Mouse (Mus musculus) stomach, embryonic 16.5 days (tissue): ENCODE data around the gene Tkfc. TPM values are rescaled to one million over a fixed set of nuclear protein-coding genes. Genes with fewer than 3 reads are reported as not detected.
"Not testable (repeated sequence)": the region's sequence is repeated elsewhere in the genome, so short reads cannot be mapped to it uniquely, and the experiment has no call there.

Experiments used
- ATAC-seq: fragments of 200-750 bp; cut with Nextera tagmentation; 2 replicates; pipeline ENCODE4 v1.8.0; 2017; ENCODE audit warnings: moderate number of reproducible peaks, moderate TSS enrichment; ENCODE audit not compliant: insufficient read depth, low FRiP score
- H3K27ac ChIP-seq: fragments of 300-500 bp; sonication (generic); 2 replicates; pipeline ENCODE4 v1.5.1; 2014; ENCODE audit warnings: low read length
- H3K27me3 ChIP-seq: fragments of 300-500 bp; sonication (generic); 2 replicates; pipeline ENCODE4 v1.6.1; 2014; ENCODE audit warnings: low read length, control low read depth, mixed read lengths; ENCODE audit not compliant: control insufficient read depth, insufficient read depth
- H3K36me3 ChIP-seq: fragments of 300-500 bp; sonication (generic); 2 replicates; pipeline ENCODE4 v1.6.1; 2014; ENCODE audit warnings: low read length; ENCODE audit not compliant: control insufficient read depth, insufficient read depth
- H3K4me1 ChIP-seq: fragments of 300-500 bp; sonication (generic); 2 replicates; pipeline ENCODE4 v1.6.1; 2014; ENCODE audit warnings: low read length, control low read depth, mixed read lengths; ENCODE audit not compliant: control insufficient read depth, insufficient read depth
- H3K4me2 ChIP-seq: fragments of 300-500 bp; sonication (generic); 2 replicates; pipeline ENCODE4 v1.6.1; 2014; ENCODE audit warnings: low read depth, low read length, mixed read lengths
- H3K4me3 ChIP-seq: fragments of 300-500 bp; sonication (generic); replicated peaks from 2 replicates; pipeline ENCODE4 v1.5.1; 2014; ENCODE audit warnings: mild to moderate bottlenecking, low read length
- H3K9ac ChIP-seq: fragments of 300-500 bp; sonication (generic); 2 replicates; pipeline ENCODE4 v1.6.1; 2014; ENCODE audit warnings: low read length
- H3K9me3 ChIP-seq: fragments of 300-500 bp; sonication (generic); replicated peaks from 2 replicates; pipeline ENCODE4 v1.6.1; 2016; ENCODE audit warnings: low read length, control low read depth; ENCODE audit not compliant: control insufficient read depth
- WGBS: fragments of 180-500 bp; shearing (Covaris S2); extraction: QIAGEN DNeasy Blood & Tissue Kit; methylation state at CpG from one replicate; pipeline ENCODE4 v1.1.7; 2014; 5-methylcytosine and 5-hydroxymethylcytosine counted together
- polyA plus RNA-seq: library from polyadenylated mRNA; unstranded; fragments of >200 nt; fragmentation: Nextera tagmentation; extraction: Ambion mirVana; gene quantifications from 2 replicates; pipeline ENCODE4 v1.2.1, GENCODE M21; 2015

The Tkfc gene
- polyA plus RNA-seq, 1 experiment from 2014 or later: 19.4 TPM

DNA sequence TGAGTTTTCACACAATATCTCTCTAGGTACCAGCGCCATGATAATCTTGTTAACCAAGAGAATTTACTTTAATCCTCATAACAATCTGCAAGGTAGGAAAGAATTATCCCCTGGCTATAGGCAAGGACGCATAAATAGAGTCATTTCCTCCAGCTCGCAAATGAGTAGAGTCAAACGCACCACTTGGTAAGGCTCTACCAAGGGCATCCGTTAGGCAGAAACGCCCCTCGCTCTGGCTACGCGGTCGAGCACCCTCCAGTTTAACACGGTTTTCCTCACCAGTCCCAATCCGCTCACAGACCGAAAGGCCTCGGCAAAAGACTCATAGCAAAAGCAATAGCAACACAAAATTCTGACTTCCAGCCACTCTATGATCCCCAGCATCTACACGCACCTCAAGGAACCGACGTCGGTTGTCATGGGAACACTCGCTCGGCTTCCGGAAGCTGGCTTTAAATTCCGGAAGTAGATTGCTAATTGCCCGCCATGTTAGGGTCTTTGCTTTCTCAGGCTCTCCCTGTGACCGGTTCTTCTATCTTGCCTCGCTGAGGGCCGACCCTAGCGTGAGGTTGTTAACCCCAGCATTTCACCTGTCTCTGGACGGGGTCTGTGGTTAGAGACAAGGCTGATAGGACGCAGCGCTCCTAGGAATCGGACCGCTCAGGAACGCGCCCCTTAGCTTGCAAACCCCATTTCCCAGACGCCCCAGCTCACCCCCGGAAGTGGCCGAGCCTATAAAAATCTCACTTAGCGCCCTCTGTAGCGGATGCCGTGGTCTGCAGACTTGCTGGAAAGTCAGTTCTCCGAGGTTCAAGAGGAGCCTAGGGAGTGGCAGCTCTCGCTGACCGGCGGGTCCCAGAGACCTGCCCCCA is 28.5 kb downstream of the Tkfc start, which contains the start of the genes Cyb561a3 and Tmem138:
Cyb561a3 (plus strand) TSS at position 483 of the 872 bp plus-strand sequence.
Tmem138 (minus strand) TSS at position 673 of the 872 bp plus-strand sequence.
- Histone ChIP-seq H3K27me3 (no peaks in the 10 kb centered on the region), H3K9ac (peak within 1 kb of the TSS; percentile 89), H3K27ac (peak within 1 kb of the TSS; percentile 89), H3K4me3 (peak within 1 kb of the TSS; percentile 86), H3K9me3 (no peaks in the 10 kb centered on the region), H3K36me3 (peaks cover 3% of the 10 kb centered on the region; the same call in 1 of the 2 replicates), H3K4me1 (peaks cover 11% of the 10 kb centered on the region), H3K4me2 (peak within 1 kb of the TSS; percentile 91)
- WGBS: under 1% methylated on average over 44 of the region's 44 CpGs
- peak; percentile 97 for ATAC-seq

DNA sequence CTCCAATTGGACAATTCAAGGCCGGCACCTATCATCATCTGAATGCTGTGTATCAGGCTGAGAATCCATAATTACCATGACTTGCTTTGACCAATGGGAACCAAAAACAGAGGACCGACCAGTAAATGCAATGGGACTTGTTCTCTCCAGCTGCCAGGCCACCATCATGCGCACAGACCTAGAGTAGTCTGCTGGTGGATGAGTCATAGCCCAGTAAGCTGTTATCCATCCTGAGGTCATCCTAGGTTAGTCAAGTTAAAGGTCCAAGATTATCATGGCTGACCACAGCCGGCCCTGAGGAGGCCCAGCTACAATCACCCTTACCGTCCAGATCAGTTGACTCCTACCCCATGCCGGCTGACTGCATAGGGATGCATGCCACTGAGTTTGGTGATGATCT is 35.8 kb downstream of the Tkfc start:
- ATAC-seq: no peak
- peaks cover 10% of the 10 kb centered on the region for H3K36me3 ChIP-seq
- 94% methylated on average over 6 of the region's 6 CpGs for WGBS

DNA sequence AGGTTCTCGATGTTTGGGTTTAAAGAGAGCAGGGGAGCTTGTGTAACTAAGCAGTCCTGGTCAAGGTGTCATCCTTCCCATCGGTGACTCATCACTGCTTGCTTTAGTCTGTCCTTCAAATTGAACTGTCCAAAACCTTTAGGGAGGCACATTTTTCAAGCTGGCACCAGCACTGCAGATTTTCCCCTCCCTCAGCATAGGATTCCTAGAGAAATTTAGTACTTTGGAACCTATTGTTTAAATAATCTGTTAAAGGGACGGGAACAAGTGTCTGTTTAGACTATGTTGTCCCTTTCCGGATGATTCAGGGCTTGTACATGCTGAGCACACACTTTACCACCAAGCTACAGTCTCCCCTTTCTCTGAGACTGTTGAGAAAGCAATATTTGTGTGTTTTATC is 40.2 kb downstream of the Tkfc start:
- no peaks in the 10 kb centered on the region for H3K4me1 ChIP-seq
- H3K27me3 ChIP-seq: no peaks in the 10 kb centered on the region

More for the DNA sequence above, 35.8 kb downstream of the Tkfc start:
- Histone ChIP-seq H3K27me3 (no peaks in the 10 kb centered on the region), H3K4me1 (no peaks in the 10 kb centered on the region), H3K4me2 (no peak overlapping the region), H3K27ac (no peak overlapping the region), H3K9me3 (no peaks in the 10 kb centered on the region), H3K9ac (no peak overlapping the region), H3K4me3 (no peak overlapping the region)

DNA sequence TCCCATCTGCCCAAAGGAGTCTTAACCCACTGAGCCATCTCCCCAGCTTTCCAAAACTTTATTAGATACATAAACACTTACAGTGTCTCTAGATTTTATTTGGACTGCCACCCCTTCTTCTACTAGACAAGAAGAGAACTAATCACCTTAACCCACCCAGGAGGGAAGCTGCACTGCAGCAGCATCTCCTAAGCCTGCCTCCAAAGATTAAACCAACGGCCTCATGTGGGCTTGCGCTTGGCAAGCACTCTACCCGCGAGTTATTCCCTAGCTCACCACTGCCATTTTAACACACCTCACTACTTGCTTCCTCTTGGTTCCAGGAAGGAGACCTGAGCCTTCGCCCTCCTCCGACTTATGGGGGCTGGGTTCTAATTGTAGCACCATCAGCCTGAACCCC is 41.2 kb downstream of the Tkfc start:
- no peak for ATAC-seq
- Histone ChIP-seq H3K27me3 (no peaks in the 10 kb centered on the region), H3K9ac (no peak overlapping the region), H3K4me1 (no peaks in the 10 kb centered on the region), H3K36me3 (no peaks in the 10 kb centered on the region), H3K27ac (no peak overlapping the region), H3K4me2 (no peak overlapping the region), H3K9me3 (no peaks in the 10 kb centered on the region), H3K4me3 (no peak overlapping the region)
- WGBS: 77% methylated on average over 6 of the region's 6 CpGs

More for the DNA sequence above, 40.2 kb downstream of the Tkfc start:
- no peak overlapping the region for H3K4me2 ChIP-seq
- no peak overlapping the region for H3K9ac ChIP-seq
- no peak overlapping the region for H3K27ac ChIP-seq
- no peaks in the 10 kb centered on the region for H3K9me3 ChIP-seq
- no peak overlapping the region for H3K4me3 ChIP-seq
- no peak for ATAC-seq
- WGBS: 55% methylated on average over 4 of the region's 4 CpGs
- H3K36me3 ChIP-seq: no peaks in the 10 kb centered on the region

DNA sequence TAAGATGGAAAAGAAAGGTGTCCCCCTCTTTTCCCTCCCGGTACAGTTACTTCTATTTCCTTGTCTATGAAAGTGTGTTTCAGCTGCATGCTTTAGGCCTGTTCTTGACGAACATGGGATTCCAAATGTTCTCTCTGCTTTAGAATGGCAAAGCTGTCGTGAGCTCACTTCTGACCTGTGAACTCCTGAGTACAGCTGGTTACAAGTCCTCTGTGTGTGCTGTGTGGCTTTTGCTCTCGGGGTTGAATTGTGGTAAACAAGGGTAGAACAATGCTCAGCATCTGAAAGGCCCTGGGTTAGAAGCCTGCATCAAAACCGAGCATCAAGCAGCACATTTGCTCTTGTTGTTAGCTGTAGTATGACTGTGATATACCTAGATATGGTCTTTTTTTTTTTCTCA is 43.1 kb downstream of the Tkfc start:
- Histone ChIP-seq H3K27me3 (no peaks in the 10 kb centered on the region), H3K9me3 (no peaks in the 10 kb centered on the region), H3K4me2 (no peak overlapping the region), H3K4me1 (no peaks in the 10 kb centered on the region), H3K36me3 (no peaks in the 10 kb centered on the region), H3K4me3 (no peak overlapping the region), H3K27ac (no peak overlapping the region; the same call in none of the 2 replicates), H3K9ac (no peak overlapping the region)
- 57% methylated on average over 5 of the region's 5 CpGs for WGBS
- no peak for ATAC-seq

DNA sequence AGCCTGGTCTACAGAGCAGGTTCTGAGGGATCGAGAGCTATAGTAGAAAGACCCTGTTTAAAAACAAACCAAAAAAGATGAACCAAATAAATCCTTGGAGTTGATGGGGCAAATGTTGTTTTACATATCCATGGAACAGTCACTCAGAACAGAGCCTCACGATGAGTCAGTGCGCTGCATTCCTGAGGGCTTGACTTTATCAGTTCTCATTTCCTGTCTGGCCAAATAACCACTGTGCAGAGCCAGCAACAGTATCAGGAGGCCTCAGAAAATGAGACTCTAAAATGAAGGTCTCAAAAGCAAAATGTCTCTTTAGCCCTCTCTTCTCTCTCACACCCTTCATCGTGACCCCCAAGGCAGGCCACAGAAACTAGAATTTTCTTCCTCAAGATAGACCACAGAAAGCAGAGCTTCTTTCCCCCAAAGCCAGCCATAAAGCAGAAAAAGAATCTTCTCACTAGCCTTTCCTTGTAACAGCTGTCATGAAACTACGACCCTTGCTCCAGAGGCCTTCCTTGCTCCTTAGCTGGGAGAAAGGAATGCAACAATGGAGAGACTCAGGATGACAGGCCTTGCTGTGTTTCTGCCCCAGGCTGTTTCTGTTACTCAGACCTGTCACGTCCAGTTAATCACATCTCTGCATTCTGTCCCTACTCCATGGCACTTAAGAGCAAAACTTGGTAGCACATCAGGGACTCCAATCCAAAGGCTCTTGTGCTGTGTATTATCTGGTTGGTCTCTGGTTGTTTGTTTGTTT is 43.7 kb downstream of the Tkfc start:
- Histone ChIP-seq H3K4me2 (no peak overlapping the region), H3K4me3 (no peak overlapping the region), H3K36me3 (no peaks in the 10 kb centered on the region), H3K27ac (peak overlapping the region; percentile 70), H3K4me1 (no peaks in the 10 kb centered on the region; the same call in 1 of the 2 replicates), H3K27me3 (no peaks in the 10 kb centered on the region), H3K9ac (peak overlapping the region; percentile 19; the same call in 1 of the 2 replicates), H3K9me3 (no peaks in the 10 kb centered on the region)
- ATAC-seq: peak; percentile 44; the same call in 1 of the 2 replicates
- WGBS: 49% methylated on average over 6 of the region's 6 CpGs

DNA sequence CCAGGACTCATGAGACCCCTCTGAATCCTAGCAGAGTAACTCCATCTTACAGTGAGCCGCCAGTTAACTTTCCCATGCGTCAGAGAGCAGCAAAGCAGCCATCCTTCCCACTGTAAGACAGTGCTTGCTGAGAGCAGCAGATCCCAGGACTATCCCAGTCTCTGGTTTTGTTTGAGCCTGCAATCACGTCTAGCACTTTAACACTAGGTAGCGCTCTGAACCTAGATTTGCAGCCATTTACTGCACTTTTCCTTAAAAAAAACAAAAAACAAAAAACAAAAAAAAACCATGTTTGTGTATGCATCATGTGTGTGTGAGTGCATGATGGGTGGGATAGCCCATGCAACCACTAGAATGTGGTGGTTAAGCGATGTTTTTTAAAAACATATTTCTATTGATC is 45.3 kb downstream of the Tkfc start:
- Histone ChIP-seq H3K4me2 (no peak overlapping the region), H3K9ac (no peak overlapping the region), H3K27ac (no peak overlapping the region), H3K4me3 (no peak overlapping the region), H3K27me3 (no peaks in the 10 kb centered on the region), H3K36me3 (no peaks in the 10 kb centered on the region), H3K4me1 (peaks cover 8% of the 10 kb centered on the region), H3K9me3 (no peaks in the 10 kb centered on the region)
- no peak for ATAC-seq
- 37% methylated on average over 5 of the region's 5 CpGs for WGBS

DNA sequence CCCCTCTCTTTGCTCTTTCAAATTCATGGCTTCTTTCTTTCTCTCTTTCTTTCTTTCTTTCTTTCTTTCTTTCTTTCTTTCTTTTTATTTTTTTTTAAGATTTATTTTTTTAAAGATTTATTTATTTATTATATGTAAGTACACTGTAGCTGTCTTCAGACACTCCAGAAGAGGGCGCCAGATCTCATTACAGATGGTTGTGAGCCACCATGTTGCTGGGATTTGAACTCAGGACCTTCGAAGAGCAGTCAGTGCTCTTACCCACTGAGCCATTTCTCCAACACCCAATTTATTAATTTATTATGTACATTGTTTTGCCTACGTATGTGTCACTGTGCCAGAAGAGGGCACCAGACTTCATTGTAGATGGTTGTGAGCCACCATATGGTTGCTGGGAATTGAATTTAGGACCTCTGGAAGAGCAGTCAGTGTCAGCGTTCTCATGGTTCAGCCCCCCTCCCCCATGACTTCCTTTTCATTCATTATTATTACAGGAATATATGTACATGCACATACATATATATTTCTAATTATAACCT is 47.5 kb downstream of the Tkfc start:
- not testable (repeated sequence) for H3K9ac ChIP-seq, H3K36me3 ChIP-seq, H3K27ac ChIP-seq, H3K27me3 ChIP-seq, H3K4me2 ChIP-seq, H3K9me3 ChIP-seq, H3K4me3 ChIP-seq, ATAC-seq
- WGBS: 71% methylated on average over 4 of the region's 4 CpGs
- H3K4me1 ChIP-seq: peaks cover 12% of the 10 kb centered on the region

DNA sequence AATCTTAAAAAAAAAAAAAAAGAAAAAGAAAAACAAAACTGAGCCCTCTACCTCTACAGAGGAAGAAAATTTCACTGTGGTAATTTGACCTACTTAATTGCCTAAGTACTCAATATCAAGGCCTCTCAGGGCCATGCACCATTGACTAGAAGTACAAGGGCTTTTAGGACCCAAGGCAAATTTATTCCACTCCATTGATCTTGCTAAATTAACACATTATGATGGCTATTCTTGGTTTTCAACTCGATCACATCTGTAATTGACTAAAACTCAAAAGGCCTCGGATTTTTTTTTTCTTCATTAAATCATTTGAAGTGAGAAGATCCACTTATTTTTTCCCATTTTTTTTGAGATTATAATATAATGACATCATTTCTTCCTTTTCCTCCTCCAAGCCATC is 48.0 kb downstream of the Tkfc start:
- Histone ChIP-seq H3K27me3 (no peaks in the 10 kb centered on the region), H3K36me3 (no peaks in the 10 kb centered on the region), H3K9me3 (no peaks in the 10 kb centered on the region), H3K27ac (no peak overlapping the region), H3K4me2 (no peak overlapping the region), H3K4me1 (peaks cover 12% of the 10 kb centered on the region), H3K4me3 (no peak overlapping the region), H3K9ac (no peak overlapping the region)
- no peak for ATAC-seq
- WGBS: 81% methylated on average over 2 of the region's 2 CpGs
